Mouse (Mus musculus) granulocyte monocyte progenitor cell, adult 5-6 weeks (primary cell): ENCODE data around the gene Otx1. TPM values are rescaled to one million over a fixed set of nuclear protein-coding genes. Genes with fewer than 3 reads are reported as not detected.
A peak's percentile ranks its signal among the peaks of the same experiment; 100 is the strongest.

Experiments used
- ATAC-seq: replicated peaks from 2 replicates; pipeline ENCODE4 v1.8.0; 2016; ENCODE audit warnings: mild to moderate bottlenecking, moderate TSS enrichment, inconsistent platforms; ENCODE audit not compliant: poor library complexity, severe bottlenecking
- total RNA-seq, 2 experiments: library from RNA; stranded (forward) in 1 of 2; stranded (reverse) in 1 of 2; fragments of 200-712, 200-1000 nt in 1 of 2; fragments of >200 nt in 1 of 2; fragmentation: Nextera tagmentation in 1 of 2; gene quantifications; 2 replicates each; pipeline ENCODE4 v1.2.3; 2014 to 2017

Gene Otx1
- total RNA-seq, 2 experiments from 2014 or later, result not detected

DNA sequence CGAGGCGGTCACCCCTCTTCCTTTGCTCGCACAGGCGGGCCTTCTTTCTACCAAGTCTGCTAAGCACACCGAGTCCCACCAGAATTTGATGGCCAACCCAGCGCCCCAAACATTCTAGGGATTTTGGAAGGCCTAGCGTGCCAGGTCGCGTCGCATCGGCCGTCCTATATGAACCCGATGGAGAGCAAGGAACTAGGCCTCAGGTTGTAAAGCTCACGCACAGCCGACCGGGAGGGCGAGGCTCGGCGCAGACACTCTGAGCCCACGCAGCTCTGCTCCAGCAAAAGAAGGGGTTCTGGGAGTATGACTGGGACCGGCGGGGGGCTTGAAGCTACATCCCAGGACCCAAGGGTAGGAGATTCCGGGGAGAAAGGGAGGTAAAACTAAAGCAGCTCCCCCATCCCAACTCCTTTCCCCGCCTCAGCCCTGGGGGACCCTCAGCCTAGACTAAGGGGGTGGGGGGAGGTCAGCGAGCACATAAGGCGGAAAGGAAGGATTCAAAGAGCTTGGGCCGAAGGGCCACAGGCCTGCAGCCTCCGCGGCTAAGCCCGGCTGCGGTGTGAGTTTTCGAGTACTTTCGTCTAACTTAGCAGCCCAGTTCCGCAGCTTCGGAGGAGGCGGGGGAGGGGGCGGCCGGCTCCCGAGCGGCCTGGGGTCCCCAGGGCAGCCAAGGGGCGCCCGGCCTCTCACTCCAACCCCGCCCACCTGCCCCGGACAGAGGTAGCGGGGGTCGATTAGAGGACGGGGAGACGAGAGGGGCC lies 2.2 kb downstream of the Otx1 start:
- no peak for ATAC-seq

DNA sequence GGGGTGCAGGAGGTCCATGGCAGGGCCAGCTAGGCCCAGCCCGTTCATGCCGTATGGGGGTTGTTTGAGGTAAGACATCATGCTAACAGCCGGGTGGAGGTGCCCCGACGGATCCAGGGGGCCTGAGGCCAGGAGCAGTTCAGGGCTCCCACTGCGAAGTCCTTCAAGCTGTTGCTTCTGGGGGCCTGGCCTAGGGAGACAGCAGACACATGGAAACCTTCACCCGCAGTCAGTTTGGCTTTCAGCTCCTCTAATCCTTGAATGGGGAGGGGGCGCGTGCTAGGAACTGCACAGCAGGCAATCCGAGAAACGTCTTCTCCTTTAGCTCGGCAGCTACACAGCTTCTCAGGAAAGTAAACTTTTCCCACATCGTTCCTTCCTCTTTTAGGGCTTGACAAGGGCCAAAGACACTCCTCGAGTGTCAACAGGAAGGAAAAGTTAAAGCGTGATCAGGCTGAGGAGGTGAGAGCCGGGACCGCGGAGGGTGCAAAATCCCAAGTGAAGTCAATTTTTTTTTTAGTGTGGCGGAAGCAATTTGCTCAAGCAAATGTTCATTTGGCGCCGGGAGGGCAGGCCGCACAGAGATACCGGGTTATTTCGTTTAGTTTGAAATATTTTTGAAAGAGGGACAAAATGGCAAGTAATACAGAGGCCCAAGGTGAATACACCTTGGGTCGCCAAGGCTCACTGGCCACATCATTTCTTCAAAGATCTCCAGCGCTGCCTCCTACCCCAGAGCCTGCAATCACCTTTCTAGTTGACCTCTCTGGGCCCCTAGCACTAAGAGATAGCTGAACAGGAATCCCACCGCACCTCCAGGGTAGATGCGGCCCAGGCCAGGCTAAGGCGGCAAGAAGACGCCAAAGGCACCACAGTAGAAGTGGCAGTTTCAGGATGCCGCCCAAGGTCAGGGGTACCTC lies 3.0 kb downstream of the Otx1 start:
- ATAC-seq, result no peak

DNA sequence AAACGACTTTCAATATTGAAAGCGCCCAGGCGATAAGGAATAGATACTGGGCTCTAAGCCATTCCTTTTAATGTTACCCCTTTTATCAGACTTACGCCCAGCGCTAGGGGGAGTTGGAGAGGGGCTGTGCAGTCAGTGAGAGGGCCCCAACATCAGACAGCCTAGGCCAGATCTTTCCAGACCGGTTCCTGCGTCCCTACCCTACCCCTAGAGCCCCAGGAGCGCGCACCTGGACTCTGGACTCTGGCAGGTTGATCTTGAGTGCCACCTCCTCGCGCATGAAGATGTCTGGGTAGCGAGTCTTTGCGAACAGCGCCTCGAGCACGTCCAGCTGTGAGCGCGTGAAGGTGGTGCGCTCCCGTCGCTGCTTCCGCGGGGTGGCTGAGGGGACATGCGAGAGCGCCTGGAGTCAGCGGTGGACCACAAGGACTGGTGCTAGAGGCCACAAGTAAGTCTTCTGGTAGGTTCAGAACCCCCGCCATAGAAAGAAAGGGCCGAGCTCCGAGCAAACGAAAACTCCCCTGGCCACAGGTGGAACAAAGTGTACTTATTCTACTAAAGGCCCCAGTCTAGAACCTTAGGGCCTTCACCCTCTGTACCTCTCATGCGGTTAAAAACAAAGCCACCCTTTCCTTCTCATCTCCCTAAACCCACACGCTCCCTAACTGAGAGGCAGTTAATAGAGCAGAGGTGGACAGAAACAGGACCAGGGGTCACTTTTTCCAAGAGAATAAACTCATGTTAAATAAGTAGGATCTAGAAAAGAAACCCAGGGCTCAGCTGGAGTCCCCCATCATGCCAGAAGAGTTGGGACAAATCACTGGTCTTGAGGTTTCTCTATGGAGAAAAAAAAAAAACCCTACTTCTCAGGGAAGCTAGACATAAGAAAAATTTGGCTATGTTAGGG lies 4.3 kb downstream of the Otx1 start:
- ATAC-seq, result no peak

DNA sequence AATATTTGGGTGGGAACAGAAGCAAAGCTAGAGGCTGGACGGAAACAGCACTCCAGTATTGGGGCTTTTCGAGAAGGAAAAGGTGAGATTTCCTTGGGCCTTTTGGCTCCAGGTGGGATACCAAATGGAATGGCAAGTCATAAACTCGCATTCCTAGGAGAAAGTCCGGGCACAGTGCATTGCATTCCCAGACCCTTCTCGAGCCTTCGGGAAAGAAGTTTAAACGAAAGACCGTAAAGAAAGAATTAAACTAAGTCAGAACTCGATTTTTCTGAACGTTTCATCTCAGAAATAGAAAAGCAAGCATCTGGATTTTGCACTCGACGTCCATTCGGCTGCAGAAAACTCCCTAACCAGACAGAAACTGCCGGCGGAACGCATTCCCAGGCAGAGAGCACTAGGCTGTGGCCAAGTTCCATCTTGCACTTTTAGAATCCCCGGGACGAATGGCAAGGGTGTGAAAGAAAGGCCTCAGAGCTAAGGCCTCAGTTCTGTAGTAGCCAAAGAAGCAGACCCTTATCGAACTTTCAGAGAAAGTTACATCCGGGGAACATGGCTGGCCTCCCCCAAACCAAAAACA lies 5.0 kb downstream of the Otx1 start:
- no peak for ATAC-seq

DNA sequence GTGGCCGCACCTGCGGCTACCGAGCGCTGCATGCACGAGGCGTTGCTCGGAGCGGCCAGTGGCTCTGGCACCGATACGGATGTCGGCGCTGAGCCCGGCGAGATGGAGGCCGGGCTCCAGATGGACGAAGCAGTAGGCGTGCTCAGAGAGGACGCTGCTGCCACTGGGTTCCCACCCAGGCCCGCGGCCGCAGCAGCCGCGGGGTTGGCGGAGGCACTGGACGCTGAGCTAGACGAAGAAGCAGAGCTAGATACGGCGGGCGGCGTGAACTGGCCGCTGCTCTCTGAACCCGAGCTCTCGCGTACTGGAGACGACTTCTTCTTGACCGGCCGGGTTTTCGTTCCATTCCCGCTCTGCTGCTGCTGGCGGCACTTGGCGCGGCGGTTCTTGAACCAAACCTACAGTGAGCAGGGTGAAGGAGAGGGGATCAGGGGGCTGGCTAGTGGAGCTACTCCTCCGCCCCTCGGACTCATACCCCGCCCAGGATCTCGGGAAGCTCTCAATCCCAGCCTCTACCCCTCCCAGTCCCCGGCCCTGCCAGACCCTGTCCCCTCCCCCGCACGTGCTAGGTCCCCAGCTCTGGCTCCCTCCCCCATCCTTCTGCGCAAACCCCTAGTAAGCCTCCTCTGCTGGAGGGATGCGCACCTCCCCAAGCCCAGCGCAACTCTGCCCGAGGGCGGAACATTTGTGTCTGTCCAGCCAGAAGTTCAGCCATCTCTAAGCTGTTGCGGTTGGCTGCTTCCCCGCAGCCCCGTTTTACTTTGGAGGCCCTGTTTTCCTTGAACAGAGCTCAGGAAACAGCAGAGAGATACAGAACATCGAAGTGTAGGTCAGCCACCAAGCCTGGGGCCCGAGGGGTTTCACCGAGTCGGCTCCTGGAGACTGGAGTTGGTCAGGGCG lies 5.8 kb downstream of the Otx1 start:
- peak; percentile 10 for ATAC-seq

DNA sequence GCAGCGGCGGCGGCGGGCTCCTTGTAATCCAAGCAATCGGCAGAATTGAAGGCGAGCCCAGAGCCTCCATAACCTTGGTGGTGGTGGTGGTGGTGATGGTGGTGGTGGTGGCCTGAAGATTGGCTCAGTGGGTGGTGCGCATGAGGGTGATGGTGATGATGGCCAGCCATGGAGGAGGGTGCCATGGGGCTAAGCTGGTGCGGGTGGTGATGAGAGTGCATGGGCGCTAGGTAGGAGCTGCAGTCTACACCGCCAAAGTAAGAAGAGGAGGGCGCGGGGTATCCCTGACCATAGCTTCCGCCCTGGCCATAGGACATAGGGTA lies 6.4 kb downstream of the Otx1 start:
- ATAC-seq, result no peak

DNA sequence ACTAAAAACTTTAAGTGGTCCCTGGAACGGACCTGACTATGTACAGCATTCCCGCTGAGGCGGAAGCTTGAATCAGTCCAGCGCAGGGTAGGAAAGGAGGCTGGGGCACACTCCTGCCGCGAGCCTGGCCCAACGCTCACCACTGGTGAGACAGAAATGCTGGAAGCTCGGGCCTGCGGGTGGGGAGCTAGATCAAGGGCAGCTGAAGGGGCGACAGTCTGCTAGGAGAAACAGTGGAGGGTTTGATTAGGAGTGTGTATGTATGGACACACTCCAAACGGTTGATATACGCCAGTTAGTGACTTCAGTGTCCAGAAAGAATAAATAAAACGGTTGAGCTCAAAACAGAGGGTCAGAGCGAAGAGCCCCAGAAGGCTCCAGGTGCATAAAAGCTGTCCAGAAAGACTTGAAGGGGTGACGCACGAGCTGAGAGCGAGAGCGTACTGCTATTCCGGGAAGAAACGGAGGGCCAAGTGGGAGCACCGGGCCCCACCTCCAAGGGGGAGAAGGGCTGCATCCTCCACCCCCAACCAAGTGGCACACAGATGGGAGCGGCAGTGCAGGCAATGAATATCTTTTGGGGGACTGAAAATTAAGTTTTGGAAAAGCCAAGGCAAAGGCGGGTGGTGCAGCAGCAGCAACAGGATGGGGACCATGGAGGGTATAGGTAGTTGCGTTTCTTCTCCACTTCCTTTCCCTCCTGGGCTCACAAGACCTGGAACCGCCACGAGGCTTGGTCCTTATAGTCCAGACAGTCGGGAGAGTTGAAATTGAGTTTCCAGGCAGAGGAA lies 7.0 kb downstream of the Otx1 start:
- ATAC-seq, result no peak

DNA sequence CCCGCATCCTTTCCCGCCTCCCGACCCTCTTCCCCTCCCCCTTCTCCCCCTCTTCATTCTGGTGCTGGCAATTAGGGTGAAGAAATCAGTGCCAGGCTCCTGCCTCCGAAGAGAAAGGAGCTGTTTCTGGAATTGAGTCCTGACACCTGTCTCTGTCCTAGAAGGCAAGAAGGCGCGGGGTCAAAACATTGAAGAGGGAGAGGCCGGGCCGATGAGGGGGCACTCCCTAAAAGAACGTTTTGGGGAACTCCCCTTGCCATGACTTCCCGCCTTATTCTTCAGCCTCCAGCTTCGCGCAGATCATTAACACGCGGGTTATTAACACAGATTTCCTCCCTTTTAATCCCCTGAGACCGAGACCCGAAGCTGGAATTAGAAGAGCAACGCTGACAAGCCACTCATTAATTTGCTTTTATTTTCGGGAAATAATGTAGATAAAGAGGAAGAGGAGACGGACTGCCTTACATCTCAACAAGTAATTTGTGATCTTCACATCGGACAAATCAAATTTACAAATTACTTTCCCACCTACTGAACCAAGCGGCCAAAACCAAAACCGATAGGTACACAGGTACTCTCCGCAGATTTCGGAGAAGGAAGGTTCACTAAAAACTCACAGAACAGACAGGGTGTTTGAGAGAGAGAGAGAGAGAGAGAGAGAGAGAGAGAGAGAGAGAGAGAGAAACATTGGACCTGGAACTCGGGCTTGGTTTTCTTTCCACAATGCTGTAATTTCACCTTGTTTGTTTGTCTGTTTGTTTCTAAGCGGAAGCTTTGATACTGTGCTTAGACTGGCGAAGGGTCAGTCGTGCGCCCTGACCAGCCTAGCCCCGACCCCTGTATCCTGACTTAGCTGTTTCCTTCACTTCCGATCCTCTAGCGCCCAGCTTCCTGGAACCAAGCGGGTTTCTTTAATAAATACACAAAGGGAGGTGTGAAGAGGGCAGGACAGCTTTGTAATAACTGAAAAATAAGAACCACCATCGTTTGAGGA lies 8.0 kb downstream of the Otx1 start:
- no peak for ATAC-seq

DNA sequence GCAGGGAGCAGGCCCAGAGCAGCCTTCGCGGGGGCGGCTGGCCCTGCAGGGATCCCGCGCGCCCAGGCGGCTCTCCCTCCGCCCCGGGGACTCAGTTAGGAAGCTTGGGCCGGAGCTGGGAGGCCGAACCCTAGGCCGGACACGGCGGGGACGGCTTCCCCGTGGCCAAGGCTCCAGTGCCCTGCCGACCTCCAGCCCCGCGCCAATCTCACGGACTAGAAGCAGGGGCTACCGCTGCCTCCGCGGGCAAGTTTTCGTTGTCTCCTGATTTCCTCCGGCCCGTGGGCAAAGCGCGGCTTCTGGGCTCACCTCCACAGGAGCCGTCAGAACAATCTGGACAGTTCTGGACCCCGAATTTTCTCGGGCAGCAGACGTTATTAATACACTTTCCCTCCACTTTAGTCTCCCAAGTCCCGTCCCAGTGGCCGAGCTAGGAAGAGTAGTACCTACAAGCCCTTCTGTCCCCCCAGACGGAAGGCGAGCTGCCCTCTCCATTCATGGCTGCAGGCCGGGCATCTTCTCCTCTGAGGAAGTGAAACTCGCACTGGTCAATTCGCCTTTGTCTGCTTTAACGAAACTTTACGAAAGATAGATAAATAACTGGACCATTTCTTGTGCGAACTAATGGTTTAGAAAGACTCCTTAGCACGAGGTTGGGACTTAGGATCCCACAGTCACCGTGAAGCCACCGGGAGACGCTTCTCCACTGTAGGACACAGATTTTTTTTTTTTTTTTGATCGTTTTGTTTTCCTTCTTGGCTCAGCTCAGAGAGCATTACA lies 8.9 kb downstream of the Otx1 start:
- peak; percentile 27; the same call in 1 of the 2 replicates for ATAC-seq

DNA sequence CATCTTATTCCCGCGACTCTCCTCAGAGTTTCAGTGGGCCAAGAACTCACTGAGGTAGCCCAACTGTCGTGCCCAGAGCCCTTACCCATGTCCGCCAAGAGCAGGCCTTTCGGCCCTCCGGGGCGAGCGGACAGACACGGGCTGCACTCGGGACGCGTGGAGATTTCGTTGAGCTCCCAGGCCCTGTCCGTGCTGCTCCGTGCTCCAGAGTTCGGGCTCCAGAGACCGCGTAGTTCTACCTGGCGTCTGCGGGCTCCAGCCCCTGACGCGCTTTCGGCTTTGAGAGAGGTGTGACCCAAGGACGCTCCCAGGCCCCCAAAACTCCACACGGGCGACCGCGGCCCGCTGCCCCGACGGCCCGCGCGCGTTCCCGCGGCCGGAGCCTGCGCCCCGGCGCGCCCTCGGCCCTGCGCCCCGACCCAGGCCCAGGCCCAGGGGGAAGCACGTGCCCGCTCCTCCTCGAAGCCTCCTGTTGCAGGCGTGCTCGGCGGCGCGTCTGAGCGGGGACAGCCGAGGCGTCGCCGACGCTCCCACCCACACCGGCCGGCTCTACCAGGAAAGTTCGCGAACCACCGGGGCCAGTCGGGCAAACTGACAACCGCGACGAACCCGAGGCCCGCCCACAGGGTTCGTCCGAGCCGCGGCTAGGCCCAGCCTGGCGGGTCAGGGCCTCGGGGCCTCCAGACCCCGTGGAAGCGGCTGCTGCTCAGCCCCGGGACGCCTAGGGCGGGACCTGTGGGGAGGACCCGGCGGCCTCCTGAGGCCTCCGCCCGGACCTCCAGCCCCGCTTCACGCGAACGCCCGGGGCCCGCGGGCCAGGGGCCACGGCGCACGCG lies 9.7 kb downstream of the Otx1 start:
- ATAC-seq, result no peak

DNA sequence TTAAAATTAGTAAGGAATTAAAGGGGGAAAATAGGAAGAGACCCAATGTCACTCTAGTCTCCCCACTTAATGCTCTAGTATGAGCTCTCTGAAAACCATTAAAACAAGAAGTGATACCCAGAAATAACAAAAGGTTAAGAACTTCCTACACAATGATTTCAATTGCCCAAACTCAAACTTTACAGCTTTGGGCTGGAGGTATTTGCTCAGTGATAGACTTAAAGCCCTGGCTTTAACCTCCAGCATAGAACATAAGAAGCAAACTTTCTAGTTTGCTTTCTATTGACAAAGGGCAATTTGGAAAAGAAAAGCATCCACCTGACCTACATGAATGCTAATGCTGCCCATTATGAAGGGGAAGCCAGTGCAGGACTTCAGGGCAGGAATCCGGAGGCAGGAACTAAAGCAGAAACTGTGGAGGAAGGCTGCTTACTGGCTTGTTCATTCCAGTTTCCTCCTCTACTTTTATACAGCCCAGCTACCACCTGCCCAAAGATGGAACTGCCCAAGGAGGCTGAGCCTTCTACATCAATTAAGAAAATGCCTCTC lies 14.2 kb downstream of the Otx1 start:
- ATAC-seq, result no peak

DNA sequence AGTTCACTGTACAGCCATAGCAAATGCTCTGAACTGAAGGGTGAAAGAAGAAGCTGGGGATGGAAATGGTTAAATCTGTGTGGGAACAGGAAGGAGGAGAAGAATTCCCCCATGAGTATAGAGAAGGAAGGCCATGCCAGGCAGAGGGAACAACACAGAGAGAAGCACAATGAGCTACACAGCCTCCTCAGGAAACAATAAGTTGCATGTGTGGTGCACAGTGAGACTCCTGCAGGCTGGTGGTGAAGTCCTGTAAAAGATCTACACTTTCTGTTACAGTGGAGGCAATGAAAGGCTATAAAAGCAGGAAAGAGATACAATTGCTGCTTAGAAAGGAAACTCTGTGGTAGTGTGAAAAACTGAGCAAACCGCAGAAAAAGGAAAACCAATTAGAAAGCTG lies 17.6 kb downstream of the Otx1 start:
- ATAC-seq, result no peak

DNA sequence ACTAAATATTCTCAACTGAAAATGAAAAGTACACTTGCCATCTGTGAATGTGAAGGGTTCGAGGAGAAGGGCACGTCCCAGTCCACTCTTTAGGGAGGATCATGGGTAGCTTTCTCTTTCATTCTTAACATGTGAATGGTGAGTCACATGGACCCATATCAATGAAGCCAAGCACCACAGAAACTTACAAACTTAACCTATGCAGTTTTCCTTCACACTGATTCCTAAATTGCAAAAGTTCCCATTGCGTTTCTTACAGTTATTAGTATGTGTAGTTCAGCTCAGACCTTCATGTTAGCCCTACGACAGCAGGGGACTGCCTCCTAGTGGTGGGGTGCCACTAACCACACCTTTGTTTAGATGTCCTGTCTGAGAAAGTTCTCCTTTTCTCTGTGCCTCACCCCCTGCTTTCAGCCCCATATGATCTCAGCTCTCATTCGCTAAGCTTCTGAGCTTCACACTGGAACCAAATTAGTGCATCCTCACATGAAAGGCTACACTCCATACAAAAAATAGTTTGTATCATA lies 28.6 kb downstream of the Otx1 start:
- ATAC-seq, result no peak

DNA sequence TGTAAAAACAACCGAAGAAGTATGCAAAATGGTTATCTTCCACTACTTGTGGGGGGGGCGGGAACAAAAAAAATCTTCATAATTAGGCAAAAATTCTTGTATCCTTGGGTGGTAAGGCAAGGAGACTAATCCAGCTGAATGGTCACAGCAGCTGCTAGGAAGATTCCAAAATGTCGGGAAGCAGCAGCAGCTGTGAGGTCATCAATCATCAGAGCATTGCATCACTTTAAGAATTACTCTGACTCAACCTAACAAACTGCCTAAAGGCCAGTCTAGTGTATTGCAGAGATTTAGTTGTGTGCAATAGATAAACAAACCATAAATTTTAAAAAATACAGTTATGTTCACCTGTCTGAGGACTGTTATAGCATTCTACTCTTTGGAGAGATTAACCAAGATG lies 29.1 kb downstream of the Otx1 start:
- no peak for ATAC-seq

DNA sequence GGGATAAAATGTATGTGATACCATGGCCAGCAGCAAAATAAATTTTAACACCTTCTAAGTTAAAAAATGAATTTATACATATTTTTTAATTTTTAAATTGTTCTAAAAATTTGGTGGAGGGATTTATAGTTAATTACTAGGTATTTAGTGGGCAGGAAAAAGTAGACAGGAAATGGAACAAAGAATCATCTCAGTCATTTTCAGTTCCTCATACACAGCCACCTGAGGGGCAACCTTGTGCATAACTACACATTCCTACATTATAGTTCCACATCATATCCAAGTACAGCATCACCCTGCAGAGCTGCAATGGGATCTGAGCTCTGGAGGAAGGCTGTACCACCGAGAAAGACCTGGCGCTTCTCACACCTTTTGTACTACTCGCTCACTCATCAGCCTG lies 33.8 kb downstream of the Otx1 start:
- ATAC-seq, result no peak
